Mouse (Mus musculus) heart, adult 2 months (tissue): ENCODE data around the gene Ncf2.

ENCODE experiments used
- CTCF ChIP-seq: fragments of 200-600 bp; IDR thresholded peaks from 2 replicates; pipeline ENCODE4 v1.8.1; 2022; ENCODE audit warnings: antibody characterized with exemption, mild to moderate bottlenecking, moderate library complexity
- EP300 ChIP-seq: fragments of 200-500 bp; IDR thresholded peaks from 2 replicates; pipeline ENCODE4 v1.6.1; 2011; ENCODE audit warnings: low read depth, low read length, control low read depth; ENCODE audit not compliant: insufficient read depth

DNA sequence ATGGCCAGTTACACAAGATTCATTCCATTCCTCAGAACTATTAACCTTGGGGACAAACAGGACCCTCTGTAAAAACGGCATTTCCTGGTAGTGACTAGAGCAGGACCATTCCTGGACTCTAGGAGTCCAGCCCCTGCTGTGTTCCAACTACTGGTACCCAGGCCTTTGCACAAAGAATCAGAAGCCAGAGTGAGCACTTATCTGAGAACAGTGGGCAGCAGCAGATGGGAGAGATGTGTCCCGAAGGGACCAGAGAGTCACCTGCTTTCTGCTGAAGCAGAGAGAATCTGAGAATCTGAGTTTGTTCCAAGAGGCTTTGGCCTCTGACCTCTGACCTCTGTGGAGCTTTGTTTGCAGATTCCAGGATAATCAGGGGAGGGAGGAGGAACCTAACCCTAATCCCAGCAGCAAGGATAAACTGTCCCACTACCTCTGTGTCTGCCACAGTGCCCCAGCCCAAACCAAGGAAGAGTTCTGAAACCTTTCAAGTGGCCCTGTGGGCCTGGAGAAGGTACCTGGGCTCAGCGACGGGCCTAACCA is 11.8 kb upstream of the Ncf2 start:
- TF ChIP-seq CTCF (no peak), EP300 (no peak)
